Mouse (Mus musculus) embryonic fibroblast, embryonic 13.5 days (primary cell): ENCODE measurements around the gene Cryzl2.

Experiments
- CTCF ChIP-seq: IDR thresholded peaks from 2 replicates; pipeline ENCODE4 v1.5.1; 2011; ENCODE audit warnings: mild to moderate bottlenecking, control low read depth, low read length, moderate library complexity, borderline replicate concordance; ENCODE audit not compliant: insufficient read depth
- POLR2A ChIP-seq: IDR thresholded peaks from 2 replicates; pipeline ENCODE4 v1.6.1; 2011; ENCODE audit warnings: low read depth, mild to moderate bottlenecking, control low read depth, low read length, moderate library complexity

DNA sequence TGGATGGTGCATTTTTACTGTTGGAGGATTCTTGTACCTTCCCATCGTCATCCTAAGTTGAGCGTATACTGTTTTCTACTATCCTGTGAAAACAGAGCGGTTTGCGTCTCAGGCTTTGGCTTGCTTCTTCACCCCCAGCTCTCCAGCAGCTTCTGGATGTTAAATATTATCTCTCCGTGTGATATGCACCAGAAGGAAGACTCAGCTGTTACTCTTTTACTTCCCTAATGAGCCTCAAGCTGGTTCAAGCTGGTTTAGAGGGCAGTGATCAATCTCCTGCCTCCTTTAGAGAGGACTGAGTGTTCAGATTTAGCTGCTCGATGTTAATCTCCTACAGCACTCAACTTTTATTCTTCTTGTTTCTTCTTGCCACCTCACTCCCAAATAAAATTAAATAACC lies 3.5 kb upstream of the Cryzl2 start:
- no peak for TF ChIP-seq CTCF
- no peak for TF ChIP-seq POLR2A
